Mouse (Mus musculus): ENCODE data around the gene Ski. TPM values are rescaled to one million over a fixed set of nuclear protein-coding genes. Genes with fewer than 3 reads are reported as not detected.

Gene Ski
- total RNA-seq, 2 experiments from 2014 or later = 128 to 136 TPM

- Histone ChIP-seq H3K4me3 (no peak overlapping the region), H3K27ac (peak overlapping the region; percentile 43; the same call in 1 of the 2 replicates)
- no peak for TF ChIP-seq CTCF (conservative IDR thresholded peaks at IDR 0.05)
- DNase-seq (ENCODE audit: low spot score in 2 of 2) = no peak
These were observed 76.1 kb downstream of the Ski start for GRCm38 (mm10) chr4:155146107-155146823.

GRCm38 (mm10) chr4:155144548-155145180, 77.7 kb downstream of the Ski start:
- Histone ChIP-seq H3K27ac (peak overlapping the region; percentile 90), H3K4me3 (no peak overlapping the region)
- TF ChIP-seq CTCF (conservative IDR thresholded peaks at IDR 0.05) = peak; percentile 41
- no peak for DNase-seq (ENCODE audit: low spot score in 2 of 2)

DNA sequence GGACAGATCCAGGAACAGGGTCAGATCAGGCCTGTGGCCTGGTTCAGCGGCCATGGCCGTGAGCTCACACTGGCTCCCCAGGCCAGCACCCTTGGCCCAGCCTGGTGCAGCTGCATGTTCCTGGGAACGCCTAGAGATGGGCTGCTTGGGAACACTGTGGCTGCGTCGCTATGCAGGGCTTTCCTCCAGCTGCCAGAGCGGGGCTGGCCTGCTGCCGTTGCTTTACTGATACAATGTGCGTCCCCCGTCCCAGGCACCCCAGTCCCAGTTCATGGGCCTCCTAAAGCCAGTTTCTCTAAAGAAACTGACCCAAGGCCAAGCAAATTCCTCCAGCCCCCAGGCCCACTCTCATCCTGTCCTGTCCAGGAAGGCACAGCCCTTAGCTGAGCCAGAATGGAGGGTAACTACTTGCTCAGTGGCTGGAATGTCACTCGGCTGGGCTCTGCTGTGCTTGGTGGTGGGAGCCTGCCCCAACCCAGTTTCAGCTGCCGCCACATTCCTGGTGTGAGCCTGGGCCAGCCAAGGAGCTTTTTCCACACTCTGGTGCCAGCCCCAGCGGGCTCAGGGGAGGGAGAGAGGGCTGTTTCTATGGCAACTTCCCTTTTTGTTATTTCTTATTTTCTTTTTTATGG, 78.4 kb downstream of the Ski start:
- no peak for TF ChIP-seq CTCF (conservative IDR thresholded peaks at IDR 0.05)
- Histone ChIP-seq H3K4me3 (no peak overlapping the region; the same call in 1 of the 2 replicates), H3K27ac (peak overlapping the region; percentile 90)
- peak; percentile 56 to 77 for DNase-seq (ENCODE audit: low spot score in 2 of 2)

GRCm38 (mm10) chr4:155143411-155143810, 79.0 kb downstream of the Ski start:
- H3K27ac ChIP-seq = peak overlapping the region; percentile 90
- DNase-seq (ENCODE audit: low spot score in 2 of 2) = no peak
- TF ChIP-seq CTCF (conservative IDR thresholded peaks at IDR 0.05) = no peak
- no peak overlapping the region for H3K4me3 ChIP-seq

DNA sequence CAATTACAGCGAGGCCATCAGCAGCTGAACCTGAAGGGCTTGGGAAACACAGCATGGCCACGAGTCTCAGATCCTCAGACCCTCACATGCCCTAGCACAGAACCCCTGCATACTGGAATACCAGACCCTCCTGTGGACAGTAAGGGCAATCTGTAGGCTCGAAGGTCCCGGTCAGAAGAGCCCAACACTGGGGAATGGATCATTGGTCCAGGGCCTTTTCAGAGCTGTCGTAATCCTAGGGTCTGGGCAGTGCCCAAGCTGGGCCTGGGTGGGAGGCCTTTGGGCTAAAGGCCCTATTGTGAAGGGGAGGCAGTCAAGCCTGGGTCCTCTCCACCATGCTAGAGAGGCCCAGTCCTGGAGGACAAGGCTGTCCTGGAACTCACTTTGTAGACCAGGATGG, 79.6 kb downstream of the Ski start:
- DNase-seq (ENCODE audit: low spot score in 2 of 2) = no peak
- H3K4me3 ChIP-seq = no peak overlapping the region
- no peak for TF ChIP-seq CTCF (conservative IDR thresholded peaks at IDR 0.05)
- peak overlapping the region; percentile 90; the same call in 1 of the 2 replicates for H3K27ac ChIP-seq

- Histone ChIP-seq H3K27ac (peak overlapping the region; percentile 20; the same call in 1 of the 2 replicates), H3K4me3 (no peak overlapping the region)
- no peak for DNase-seq (ENCODE audit: low spot score in 2 of 2)
- TF ChIP-seq CTCF (conservative IDR thresholded peaks at IDR 0.05) = no peak
These were observed 81.6 kb downstream of the Ski start for GRCm38 (mm10) chr4:155140795-155141265.

DNA sequence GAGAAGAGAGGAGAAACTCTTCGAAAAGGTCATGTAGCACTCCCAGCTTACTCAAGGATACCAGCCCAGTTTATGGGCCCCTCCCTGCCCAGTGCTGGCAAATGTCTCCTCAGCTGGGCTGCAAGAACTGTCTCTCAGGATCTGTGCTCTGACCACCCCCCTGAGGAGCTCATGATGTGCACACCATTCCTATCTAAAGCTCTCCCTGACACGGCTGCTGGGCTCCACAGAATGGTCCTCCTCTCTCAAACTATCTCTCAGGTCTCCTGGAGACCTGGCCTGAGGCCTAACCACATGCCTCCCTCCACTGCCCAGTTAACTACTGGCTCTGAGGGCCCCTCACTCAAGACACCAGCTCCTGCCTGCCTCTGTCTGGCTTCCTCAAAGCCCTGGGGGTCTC, 82.2 kb downstream of the Ski start:
- Histone ChIP-seq H3K4me3 (no peak overlapping the region), H3K27ac (peak overlapping the region; percentile 20; the same call in 1 of the 2 replicates)
- DNase-seq (ENCODE audit: low spot score in 2 of 2) = no peak
- TF ChIP-seq CTCF (conservative IDR thresholded peaks at IDR 0.05) = no peak

GRCm38 (mm10) chr4:155139281-155140045, 82.9 kb downstream of the Ski start:
- Histone ChIP-seq H3K4me3 (no peak overlapping the region), H3K27ac (no peak overlapping the region)
- no peak for DNase-seq (ENCODE audit: low spot score in 2 of 2)
- no peak for TF ChIP-seq CTCF (conservative IDR thresholded peaks at IDR 0.05)

GRCm38 (mm10) chr4:155138451-155138850, 83.9 kb downstream of the Ski start:
- no peak for TF ChIP-seq CTCF (conservative IDR thresholded peaks at IDR 0.05)
- no peak overlapping the region for H3K27ac ChIP-seq
- DNase-seq (ENCODE audit: low spot score in 2 of 2) = no peak
- no peak overlapping the region for H3K4me3 ChIP-seq

GRCm38 (mm10) chr4:155137891-155138290, 84.5 kb downstream of the Ski start:
- no peak overlapping the region for H3K4me3 ChIP-seq
- H3K27ac ChIP-seq = no peak overlapping the region
- DNase-seq (ENCODE audit: low spot score in 2 of 2) = no peak
- TF ChIP-seq CTCF (conservative IDR thresholded peaks at IDR 0.05) = no peak

DNA sequence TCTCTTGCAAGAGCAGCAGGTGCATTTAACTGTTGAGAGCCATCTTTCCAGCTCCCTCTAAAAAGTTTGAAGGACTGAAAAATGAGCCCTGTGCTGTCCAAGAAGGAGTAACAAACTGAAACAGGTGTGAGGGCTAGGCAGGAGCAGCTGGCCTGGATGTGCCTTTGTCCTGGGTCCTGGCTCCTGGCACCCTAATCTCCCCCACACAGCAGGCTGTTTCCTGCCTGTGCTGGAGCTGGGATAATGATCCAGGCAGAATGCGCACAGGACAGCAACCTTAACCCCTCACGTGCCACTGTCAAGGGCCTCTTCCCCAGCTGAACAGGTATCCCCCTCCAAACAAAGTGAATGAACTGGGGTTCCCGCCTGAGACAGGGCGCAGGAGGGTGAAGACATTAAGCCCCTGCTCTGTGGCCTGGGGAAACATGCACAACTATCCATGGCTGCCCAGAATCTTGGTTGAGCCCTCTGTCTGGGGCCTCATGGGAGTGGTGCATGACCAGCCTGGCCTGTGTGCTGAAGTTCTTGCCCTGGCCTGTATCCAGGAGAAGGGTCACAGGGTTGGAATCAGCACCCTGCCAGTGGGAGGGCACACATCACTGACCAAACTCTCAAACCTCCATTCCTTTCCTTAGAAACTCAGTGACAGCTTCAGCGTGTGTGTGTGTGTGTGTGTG, 86.3 kb downstream of the Ski start:
- TF ChIP-seq CTCF (conservative IDR thresholded peaks at IDR 0.05) = no peak
- Histone ChIP-seq H3K4me3 (no peak overlapping the region), H3K27ac (no peak overlapping the region)
- DNase-seq (ENCODE audit: low spot score in 2 of 2) = no peak

GRCm38 (mm10) chr4:155134686-155135172, 87.7 kb downstream of the Ski start:
- no peak for TF ChIP-seq CTCF (conservative IDR thresholded peaks at IDR 0.05)
- no peak overlapping the region for H3K27ac ChIP-seq

More at GRCm38 (mm10) chr4:155134686-155135172, 87.7 kb downstream of the Ski start:
- DNase-seq (ENCODE audit: low spot score in 2 of 2) = no peak
- no peak overlapping the region for H3K4me3 ChIP-seq
